Mouse (Mus musculus): ENCODE measurements around the gene Ncam2. TPM values are rescaled to one million over a fixed set of nuclear protein-coding genes. Genes with fewer than 3 reads are reported as not detected.

Ncam2 gene
- polyA plus RNA-seq, 1 experiment = 0.02 TPM

GRCm38 (mm10) chr16:81481058-81481457, 280.6 kb downstream of the Ncam2 start:
- no peak overlapping the region for H3ac ChIP-seq (ENCODE audit: control insufficient read depth, insufficient read length)
- TF ChIP-seq E2F4 (IDR thresholded peaks at IDR 0.05; ENCODE audit: insufficient read depth) (no peak), USF1 (IDR thresholded peaks at IDR 0.05; ENCODE audit: low read depth) (no peak), REST (IDR thresholded peaks at IDR 0.05; ENCODE audit: insufficient read depth, insufficient read length) (no peak), TCF12 (IDR thresholded peaks at IDR 0.05; ENCODE audit: insufficient read depth, poor library complexity, severe bottlenecking) (no peak), MYOD1 (IDR thresholded peaks at IDR 0.05; ENCODE audit: control insufficient read depth in 1 of 3, insufficient read length in 2 of 3, low read depth in 2 of 3) (no peak), POLR2A (IDR thresholded peaks at IDR 0.05; ENCODE audit: insufficient read length, low read depth) (no peak), POLR2AphosphoS2 (IDR thresholded peaks at IDR 0.05; ENCODE audit: insufficient read length, low read depth) (no peak), TCF3 (IDR thresholded peaks at IDR 0.05; ENCODE audit: insufficient read length, low read depth) (no peak), MAX (IDR thresholded peaks at IDR 0.05; ENCODE audit: low read depth) (no peak), MYOG (IDR thresholded peaks at IDR 0.05; ENCODE audit: control insufficient read depth in 1 of 3, insufficient read depth in 1 of 3, insufficient read length in 2 of 3, low read depth in 2 of 3) (no peak), SRF (IDR thresholded peaks at IDR 0.05; ENCODE audit: control insufficient read depth, insufficient read length, low read depth) (no peak)
- no peaks in the 10 kb centered on the region for H3K27me3 ChIP-seq (ENCODE audit: control insufficient read depth, insufficient read depth, insufficient read length)
- H3K4me2 ChIP-seq (ENCODE audit: low read depth) = no peak overlapping the region
- no peaks in the 10 kb centered on the region for H3K36me3 ChIP-seq (ENCODE audit: control insufficient read depth, insufficient read depth)
- H3K79me2 ChIP-seq (ENCODE audit: control insufficient read depth, insufficient read depth) = no peaks in the 10 kb centered on the region
- H3K4me3 ChIP-seq = no peak overlapping the region

- H3K27me3 ChIP-seq (ENCODE audit: control insufficient read depth, insufficient read depth, insufficient read length) = no peaks in the 10 kb centered on the region
- H3K36me3 ChIP-seq (ENCODE audit: control insufficient read depth, insufficient read depth) = no peaks in the 10 kb centered on the region
- no peak overlapping the region for H3ac ChIP-seq (ENCODE audit: control insufficient read depth, insufficient read length)
- TF ChIP-seq TCF12 (IDR thresholded peaks at IDR 0.05; ENCODE audit: insufficient read depth, poor library complexity, severe bottlenecking) (no peak), MYOD1 (IDR thresholded peaks at IDR 0.05; ENCODE audit: control insufficient read depth in 1 of 3, insufficient read length in 2 of 3, low read depth in 2 of 3) (no peak), REST (IDR thresholded peaks at IDR 0.05; ENCODE audit: insufficient read depth, insufficient read length) (no peak), SRF (IDR thresholded peaks at IDR 0.05; ENCODE audit: control insufficient read depth, insufficient read length, low read depth) (no peak)
- no peak overlapping the region for H3K4me2 ChIP-seq (ENCODE audit: low read depth)
- no peaks in the 10 kb centered on the region for H3K79me2 ChIP-seq (ENCODE audit: control insufficient read depth, insufficient read depth)
- no peak overlapping the region for H3K4me3 ChIP-seq
These were observed 295.6 kb downstream of the Ncam2 start for GRCm38 (mm10) chr16:81496111-81496510.

- no peak overlapping the region for H3K4me2 ChIP-seq (ENCODE audit: low read depth)
- no peaks in the 10 kb centered on the region for H3K36me3 ChIP-seq (ENCODE audit: control insufficient read depth, insufficient read depth)
- no peak for TF ChIP-seq REST (IDR thresholded peaks at IDR 0.05; ENCODE audit: insufficient read depth, insufficient read length)
- no peak for TF ChIP-seq USF1 (IDR thresholded peaks at IDR 0.05; ENCODE audit: low read depth)
- no peak for TF ChIP-seq POLR2AphosphoS2 (IDR thresholded peaks at IDR 0.05; ENCODE audit: insufficient read length, low read depth)
- TF ChIP-seq CEBPB (IDR thresholded peaks at IDR 0.05; ENCODE audit: insufficient read depth, poor library complexity, severe bottlenecking) = no peak
- no peak for TF ChIP-seq TCF3 (IDR thresholded peaks at IDR 0.05; ENCODE audit: insufficient read length, low read depth)
- no peak for TF ChIP-seq E2F4 (IDR thresholded peaks at IDR 0.05; ENCODE audit: insufficient read depth)
- TF ChIP-seq TCF12 (IDR thresholded peaks at IDR 0.05; ENCODE audit: insufficient read depth, poor library complexity, severe bottlenecking) = no peak
- TF ChIP-seq MYOG (IDR thresholded peaks at IDR 0.05; ENCODE audit: control insufficient read depth in 1 of 3, insufficient read depth in 1 of 3, insufficient read length in 2 of 3, low read depth in 2 of 3) = no peak
- TF ChIP-seq POLR2A (IDR thresholded peaks at IDR 0.05; ENCODE audit: insufficient read length, low read depth) = no peak
- no peak for TF ChIP-seq SRF (IDR thresholded peaks at IDR 0.05; ENCODE audit: control insufficient read depth, insufficient read length, low read depth)
- no peak for TF ChIP-seq MAX (IDR thresholded peaks at IDR 0.05; ENCODE audit: low read depth)
- no peak for TF ChIP-seq MYOD1 (IDR thresholded peaks at IDR 0.05; ENCODE audit: control insufficient read depth in 1 of 3, insufficient read length in 2 of 3, low read depth in 2 of 3)
- H3K27me3 ChIP-seq (ENCODE audit: control insufficient read depth, insufficient read depth, insufficient read length) = no peaks in the 10 kb centered on the region
- no peaks in the 10 kb centered on the region for H3K79me2 ChIP-seq (ENCODE audit: control insufficient read depth, insufficient read depth)
- no peak overlapping the region for H3K4me3 ChIP-seq
- H3ac ChIP-seq (ENCODE audit: control insufficient read depth, insufficient read length) = no peak overlapping the region
These were observed 302.1 kb downstream of the Ncam2 start for GRCm38 (mm10) chr16:81502578-81502977.

GRCm38 (mm10) chr16:81536230-81536629, 335.7 kb downstream of the Ncam2 start:
- no peaks in the 10 kb centered on the region for H3K79me2 ChIP-seq (ENCODE audit: control insufficient read depth, insufficient read depth)
- no peak overlapping the region for H3ac ChIP-seq (ENCODE audit: control insufficient read depth, insufficient read length)
- H3K36me3 ChIP-seq (ENCODE audit: control insufficient read depth, insufficient read depth) = no peaks in the 10 kb centered on the region
- H3K4me2 ChIP-seq (ENCODE audit: low read depth) = no peak overlapping the region
- TF ChIP-seq POLR2A (IDR thresholded peaks at IDR 0.05; ENCODE audit: insufficient read length, low read depth) (no peak), SRF (IDR thresholded peaks at IDR 0.05; ENCODE audit: control insufficient read depth, insufficient read length, low read depth) (no peak), TCF3 (IDR thresholded peaks at IDR 0.05; ENCODE audit: insufficient read length, low read depth) (no peak), MAX (IDR thresholded peaks at IDR 0.05; ENCODE audit: low read depth) (no peak), POLR2AphosphoS2 (IDR thresholded peaks at IDR 0.05; ENCODE audit: insufficient read length, low read depth) (no peak), USF1 (IDR thresholded peaks at IDR 0.05; ENCODE audit: low read depth) (no peak), CEBPB (IDR thresholded peaks at IDR 0.05; ENCODE audit: insufficient read depth, poor library complexity, severe bottlenecking) (no peak), MYOD1 (IDR thresholded peaks at IDR 0.05; ENCODE audit: control insufficient read depth in 1 of 3, insufficient read length in 2 of 3, low read depth in 2 of 3) (no peak), REST (IDR thresholded peaks at IDR 0.05; ENCODE audit: insufficient read depth, insufficient read length) (no peak), E2F4 (IDR thresholded peaks at IDR 0.05; ENCODE audit: insufficient read depth) (no peak), MYOG (IDR thresholded peaks at IDR 0.05; ENCODE audit: control insufficient read depth in 1 of 3, insufficient read depth in 1 of 3, insufficient read length in 2 of 3, low read depth in 2 of 3) (no peak), TCF12 (IDR thresholded peaks at IDR 0.05; ENCODE audit: insufficient read depth, poor library complexity, severe bottlenecking) (no peak)
- H3K27me3 ChIP-seq (ENCODE audit: control insufficient read depth, insufficient read depth, insufficient read length) = no peaks in the 10 kb centered on the region
- no peak overlapping the region for H3K4me3 ChIP-seq

GRCm38 (mm10) chr16:81587565-81588107, 387.1 kb downstream of the Ncam2 start:
- no peak for TF ChIP-seq REST (IDR thresholded peaks at IDR 0.05; ENCODE audit: insufficient read depth, insufficient read length)
- no peak for TF ChIP-seq SRF (IDR thresholded peaks at IDR 0.05; ENCODE audit: control insufficient read depth, insufficient read length, low read depth)
- TF ChIP-seq E2F4 (IDR thresholded peaks at IDR 0.05; ENCODE audit: insufficient read depth) = no peak
- TF ChIP-seq USF1 (IDR thresholded peaks at IDR 0.05; ENCODE audit: low read depth) = no peak
- TF ChIP-seq CEBPB (IDR thresholded peaks at IDR 0.05; ENCODE audit: insufficient read depth, poor library complexity, severe bottlenecking) = no peak
- TF ChIP-seq MYOD1 (IDR thresholded peaks at IDR 0.05; ENCODE audit: control insufficient read depth in 1 of 3, insufficient read length in 2 of 3, low read depth in 2 of 3) = no peak
- no peak for TF ChIP-seq TCF3 (IDR thresholded peaks at IDR 0.05; ENCODE audit: insufficient read length, low read depth)
- no peak for TF ChIP-seq MYOG (IDR thresholded peaks at IDR 0.05; ENCODE audit: control insufficient read depth in 1 of 3, insufficient read depth in 1 of 3, insufficient read length in 2 of 3, low read depth in 2 of 3)
- TF ChIP-seq MAX (IDR thresholded peaks at IDR 0.05; ENCODE audit: low read depth) = no peak
- TF ChIP-seq TCF12 (IDR thresholded peaks at IDR 0.05; ENCODE audit: insufficient read depth, poor library complexity, severe bottlenecking) = no peak
- H3K36me3 ChIP-seq (ENCODE audit: control insufficient read depth, insufficient read depth) = no peaks in the 10 kb centered on the region
- H3K27me3 ChIP-seq (ENCODE audit: control insufficient read depth, insufficient read depth, insufficient read length) = no peaks in the 10 kb centered on the region
- no peak overlapping the region for H3K4me2 ChIP-seq (ENCODE audit: low read depth)
- no peak overlapping the region for H3K4me3 ChIP-seq
- H3ac ChIP-seq (ENCODE audit: control insufficient read depth, insufficient read length) = no peak overlapping the region
- no peaks in the 10 kb centered on the region for H3K79me2 ChIP-seq (ENCODE audit: control insufficient read depth, insufficient read depth)
